Mouse (Mus musculus): ENCODE data around the gene Ak2. TPM values are rescaled to one million over a fixed set of nuclear protein-coding genes. Genes with fewer than 3 reads are reported as not detected.
A peak's percentile ranks its signal among the peaks of the same experiment; 100 is the strongest.

Ak2 gene
- total and polyA plus RNA-seq, 3 experiments = 269 to 363 (median 280) TPM

GRCm38 (mm10) chr4:128980890-128981832 is 10.6 kb upstream of the Ak2 start:
- peaks cover 4% of the 10 kb centered on the region for H3K9me3 ChIP-seq (replicated peaks; ENCODE audit: low read length)
- dilution Hi-C loops (cut with MboI; ENCODE audit: extremely low pct_ligation_motif_present, extremely low pct_unique_long_range_greater_than_20kb, low sequenced_read_pairs) = no loop called here
- H3K4me1 ChIP-seq (ENCODE audit: control insufficient read depth in 1 of 2, insufficient read depth in 2 of 2) = peaks cover 16 to 37% of the 10 kb centered on the region in 2 experiments
- no peak overlapping the region for H3K9ac ChIP-seq (ENCODE audit: insufficient read depth, low read depth)
- H3K27me3 ChIP-seq (replicated peaks) = peaks cover 5% of the 10 kb centered on the region
- H3K27ac ChIP-seq (ENCODE audit: insufficient read depth, low read depth) = peak overlapping the region; percentile 38
- H3K4me3 ChIP-seq (replicated peaks in 1 of 3; ENCODE audit: low read depth in 2 of 3, low read length in 2 of 3, poor library complexity in 1 of 3) = no peak overlapping the region
- DNase-seq (ENCODE audit: extremely low read depth) = peak; percentile 96
- H3K36me3 ChIP-seq (replicated peaks in 1 of 2; ENCODE audit: control insufficient read depth in 1 of 2, insufficient read depth in 1 of 2, low read length in 1 of 2) = no peaks in the 10 kb centered on the region
- in situ Hi-C loops (cut with MboI; ENCODE audit: low pct_ligation_motif_present, low pct_unique_long_range_greater_than_20kb, low sequenced_read_pairs) = no loop called here
- peak overlapping the region; percentile 9 for H3K4me2 ChIP-seq (ENCODE audit: insufficient read depth, low read depth, poor library complexity, severe bottlenecking)
- no peaks in the 10 kb centered on the region for H3K79me2 ChIP-seq (replicated peaks; ENCODE audit: control insufficient read depth, extremely low read depth, insufficient read depth, poor library complexity, severe bottlenecking)
- no peak for TF ChIP-seq UBTF (IDR thresholded peaks at IDR 0.05; ENCODE audit: low read depth, low read length)
- TF ChIP-seq CTCF (conservative IDR thresholded peaks at IDR 0.05 in 1 of 2, IDR thresholded peaks at IDR 0.05 in 1 of 2; ENCODE audit: low read depth in 2 of 2, low read length in 2 of 2) = no peak
- no peak for TF ChIP-seq ZKSCAN1 (IDR thresholded peaks at IDR 0.05; ENCODE audit: borderline replicate concordance, low read depth, low read length)
- no peak for TF ChIP-seq POLR2AphosphoS2 (IDR thresholded peaks at IDR 0.05; ENCODE audit: low read depth, low read length)
- no peak for TF ChIP-seq GABPA (IDR thresholded peaks at IDR 0.05; ENCODE audit: insufficient replicate concordance, low read depth, low read length)
- no peak for TF ChIP-seq MYC (IDR thresholded peaks at IDR 0.05; ENCODE audit: low read depth, low read length)
- TF ChIP-seq E2F4 (IDR thresholded peaks at IDR 0.05; ENCODE audit: insufficient replicate concordance, low read depth, low read length) = no peak
- TF ChIP-seq SMC3 (IDR thresholded peaks at IDR 0.05; ENCODE audit: low read depth, low read length) = peak; percentile 24
- peak; percentile 98 for TF ChIP-seq EP300 (IDR thresholded peaks at IDR 0.05; ENCODE audit: low read length)
- peak; percentile 61; the same call in 1 of the 2 replicates for TF ChIP-seq ELF1 (IDR thresholded peaks at IDR 0.05; ENCODE audit: low read depth, low read length)
- TF ChIP-seq SIN3A (IDR thresholded peaks at IDR 0.05; ENCODE audit: low read length) = peak; percentile 90
- TF ChIP-seq CHD2 (IDR thresholded peaks at IDR 0.05; ENCODE audit: low read length) = peak; percentile 89
- TF ChIP-seq ZNF384 (IDR thresholded peaks at IDR 0.05; ENCODE audit: low read depth, low read length) = peak; percentile 18
- peak; percentile 36; the same call in 1 of the 2 replicates for TF ChIP-seq MXI1 (IDR thresholded peaks at IDR 0.05; ENCODE audit: low read depth, low read length)
- peak; percentile 95 for TF ChIP-seq IRF4 (IDR thresholded peaks at IDR 0.05; ENCODE audit: low read depth, low read length)
- TF ChIP-seq JUND (conservative IDR thresholded peaks at IDR 0.05; ENCODE audit: low read depth, low read length) = peak; percentile 88
- TF ChIP-seq ETS1 (conservative IDR thresholded peaks at IDR 0.05; ENCODE audit: low read depth, low read length) = peak; percentile 96
- TF ChIP-seq MAZ (IDR thresholded peaks at IDR 0.05; ENCODE audit: low read depth, low read length) = peak; percentile 73
- TF ChIP-seq BHLHE40 (IDR thresholded peaks at IDR 0.05; ENCODE audit: low read depth, low read length) = peak; percentile 93
- TF ChIP-seq NRF1 (IDR thresholded peaks at IDR 0.05; ENCODE audit: low read depth, low read length) = peak; percentile 38; the same call in 1 of the 2 replicates
- TF ChIP-seq POLR2A (IDR thresholded peaks at IDR 0.05; ENCODE audit: low read depth, low read length) = peak; percentile 29; the same call in 1 of the 2 replicates
- peak; percentile 31; the same call in 1 of the 2 replicates for TF ChIP-seq NELFE (IDR thresholded peaks at IDR 0.05; ENCODE audit: low read depth, low read length)
- peak; percentile 92 for TF ChIP-seq JUN (IDR thresholded peaks at IDR 0.05; ENCODE audit: insufficient read depth, low read depth, low read length)
- peak; percentile 45; the same call in 1 of the 2 replicates for TF ChIP-seq HCFC1 (IDR thresholded peaks at IDR 0.05; ENCODE audit: low read depth, low read length)
- TF ChIP-seq MEF2A (IDR thresholded peaks at IDR 0.05; ENCODE audit: borderline replicate concordance, low read depth, low read length) = peak; percentile 99
- TF ChIP-seq RAD21 (IDR thresholded peaks at IDR 0.05; ENCODE audit: low read depth, low read length) = no peak; the same call in 1 of the 2 replicates
- TF ChIP-seq TBP (conservative IDR thresholded peaks at IDR 0.05; ENCODE audit: low read depth, low read length) = no peak
- no peak for TF ChIP-seq CHD1 (IDR thresholded peaks at IDR 0.05; ENCODE audit: low read depth, low read length)
- TF ChIP-seq ZMIZ1 (IDR thresholded peaks at IDR 0.05; ENCODE audit: low read depth, low read length) = peak; percentile 59; the same call in 1 of the 2 replicates
- 0 out of 2 replicates have a peak, but pooled peaks have one; percentile 19 for TF ChIP-seq KAT2A (IDR thresholded peaks at IDR 0.05; ENCODE audit: insufficient replicate concordance, low read length)
- TF ChIP-seq RCOR1 (conservative IDR thresholded peaks at IDR 0.05; ENCODE audit: low read depth, low read length) = peak; percentile 86
- no peak for TF ChIP-seq PAX5 (IDR thresholded peaks at IDR 0.05; ENCODE audit: low read length)
- no peak; the same call in 1 of the 2 replicates for TF ChIP-seq ZC3H11A (IDR thresholded peaks at IDR 0.05; ENCODE audit: low read depth, low read length)
- TF ChIP-seq MAFK (IDR thresholded peaks at IDR 0.05; ENCODE audit: insufficient replicate concordance, low read length) = peak; percentile 92
- no peak for TF ChIP-seq USF1 (IDR thresholded peaks at IDR 0.05; ENCODE audit: low read depth, low read length)
- peak; percentile 100 for TF ChIP-seq TCF12 (IDR thresholded peaks at IDR 0.05; ENCODE audit: low read depth, low read length)
- 0 out of 2 replicates have a peak, but pooled peaks have one; percentile 39 for TF ChIP-seq MAX (IDR thresholded peaks at IDR 0.05; ENCODE audit: low read length)

All from CH12.LX (cell line).